Mouse (Mus musculus): ENCODE results near the gene Gm11992.

Gm11992 gene

GRCm38 (mm10) chr11:9116121-9116520 lies 67.7 kb downstream of the Gm11992 start:
- no peak for DNase-seq

- DNase-seq, result no peak
Measured at GRCm38 (mm10) chr11:9116916-9117315, 68.5 kb downstream of the Gm11992 start.

GRCm38 (mm10) chr11:9117358-9118049 lies 69.1 kb downstream of the Gm11992 start:
- no peak for DNase-seq

- no peak for DNase-seq
Measured at GRCm38 (mm10) chr11:9118050-9118420, 69.6 kb downstream of the Gm11992 start, which contains the start of gene Upp1. Gene Upp1 (plus strand): TSS chr11:9118103.

- DNase-seq, result no peak
Measured at GRCm38 (mm10) chr11:9118421-9119121, 70.2 kb downstream of the Gm11992 start.
